Mouse (Mus musculus) small intestine, adult 2 months (tissue): ENCODE results near the gene Cxcr5.

ENCODE experiments used
- CTCF ChIP-seq: fragments of 200-500 bp; IDR thresholded peaks from 2 replicates; pipeline ENCODE4 v1.5.1; 2012; ENCODE audit warnings: low read depth, mild to moderate bottlenecking, control low read depth, inconsistent platforms, low read length, moderate library complexity, mixed read lengths; ENCODE audit not compliant: insufficient replicate concordance, insufficient read length; ENCODE audit errors: extremely low read depth
- POLR2A ChIP-seq: fragments of 200-500 bp; IDR thresholded peaks from 2 replicates; pipeline ENCODE4 v1.6.1; 2012; ENCODE audit warnings: low read depth, mild to moderate bottlenecking, control low read depth, inconsistent platforms, low read length, moderate library complexity

GRCm38 (mm10) chr9:44597742-44598141 is 36.1 kb upstream of the Cxcr5 start:
- TF ChIP-seq CTCF (no peak), POLR2A (no peak)
